Mouse (Mus musculus): ENCODE data around the gene Gm5678.
"Not testable (repeated sequence)": the region's sequence is repeated elsewhere in the genome, so short reads cannot be mapped to it uniquely, and the experiment has no call there.

The Gm5678 gene

GRCm38 (mm10) chr16:93608731-93609130 is 19.2 kb upstream of the Gm5678 start:
- DNase-seq: no peak

GRCm38 (mm10) chr16:93609796-93610195 is 18.1 kb upstream of the Gm5678 start:
- DNase-seq: no peak

GRCm38 (mm10) chr16:93610961-93611360 is 16.9 kb upstream of the Gm5678 start:
- peak; percentile 53 for DNase-seq

GRCm38 (mm10) chr16:93615118-93615870 is 12.6 kb upstream of the Gm5678 start:
- DNase-seq: peak; percentile 74

- not testable (repeated sequence) for DNase-seq
Observed at GRCm38 (mm10) chr16:93623759-93624158, 4.1 kb upstream of the Gm5678 start.

GRCm38 (mm10) chr16:93624671-93625070 is 3.2 kb upstream of the Gm5678 start:
- DNase-seq: no peak

GRCm38 (mm10) chr16:93626745-93627144 is 1.2 kb upstream of the Gm5678 start:
- peak; percentile 36 for DNase-seq

GRCm38 (mm10) chr16:93644006-93644405 is 16.1 kb downstream of the Gm5678 start:
- no peak for DNase-seq

- no peak for DNase-seq
Observed at GRCm38 (mm10) chr16:93648441-93649183, 20.7 kb downstream of the Gm5678 start.

- DNase-seq: no peak
Observed at GRCm38 (mm10) chr16:93667976-93668375, 40.1 kb downstream of the Gm5678 start.

GRCm38 (mm10) chr16:93669521-93669920 is 41.6 kb downstream of the Gm5678 start:
- no peak for DNase-seq

- DNase-seq: not testable (repeated sequence)
Observed at GRCm38 (mm10) chr16:93670466-93670865, 42.6 kb downstream of the Gm5678 start.

- no peak for DNase-seq
Observed at GRCm38 (mm10) chr16:93671064-93671463, 43.2 kb downstream of the Gm5678 start.

- DNase-seq: no peak
Observed at GRCm38 (mm10) chr16:93676376-93676775, 48.5 kb downstream of the Gm5678 start.

GRCm38 (mm10) chr16:93678206-93678605 is 50.3 kb downstream of the Gm5678 start:
- no peak for DNase-seq

- DNase-seq: no peak
Observed at GRCm38 (mm10) chr16:93679165-93679564, 51.3 kb downstream of the Gm5678 start.
